Mouse (Mus musculus): Measurements from ENCODE around the gene Cyp2ab1.

Cyp2ab1 gene

GRCm38 (mm10) chr16:20271339-20271738 is 53.9 kb downstream of the Cyp2ab1 start:
- no peak for DNase-seq (ENCODE audit: low spot score in 2 of 2)

GRCm38 (mm10) chr16:20265089-20265488 is 60.1 kb downstream of the Cyp2ab1 start:
- DNase-seq (ENCODE audit: low spot score in 2 of 2) = no peak
